Mouse (Mus musculus) erythroblast, embryonic 14.5 days (primary cell): ENCODE measurements around the gene Zfp553.

Experiments
- GATA1 ChIP-seq: IDR thresholded peaks from 2 replicates; pipeline ENCODE4 v1.6.1; 2012; ENCODE audit warnings: low read length, inconsistent platforms, mixed read lengths
- TAL1 ChIP-seq: IDR thresholded peaks from 3 replicates; pipeline ENCODE4 v1.6.1; 2012; ENCODE audit warnings: low read length, inconsistent platforms, mixed read lengths

DNA sequence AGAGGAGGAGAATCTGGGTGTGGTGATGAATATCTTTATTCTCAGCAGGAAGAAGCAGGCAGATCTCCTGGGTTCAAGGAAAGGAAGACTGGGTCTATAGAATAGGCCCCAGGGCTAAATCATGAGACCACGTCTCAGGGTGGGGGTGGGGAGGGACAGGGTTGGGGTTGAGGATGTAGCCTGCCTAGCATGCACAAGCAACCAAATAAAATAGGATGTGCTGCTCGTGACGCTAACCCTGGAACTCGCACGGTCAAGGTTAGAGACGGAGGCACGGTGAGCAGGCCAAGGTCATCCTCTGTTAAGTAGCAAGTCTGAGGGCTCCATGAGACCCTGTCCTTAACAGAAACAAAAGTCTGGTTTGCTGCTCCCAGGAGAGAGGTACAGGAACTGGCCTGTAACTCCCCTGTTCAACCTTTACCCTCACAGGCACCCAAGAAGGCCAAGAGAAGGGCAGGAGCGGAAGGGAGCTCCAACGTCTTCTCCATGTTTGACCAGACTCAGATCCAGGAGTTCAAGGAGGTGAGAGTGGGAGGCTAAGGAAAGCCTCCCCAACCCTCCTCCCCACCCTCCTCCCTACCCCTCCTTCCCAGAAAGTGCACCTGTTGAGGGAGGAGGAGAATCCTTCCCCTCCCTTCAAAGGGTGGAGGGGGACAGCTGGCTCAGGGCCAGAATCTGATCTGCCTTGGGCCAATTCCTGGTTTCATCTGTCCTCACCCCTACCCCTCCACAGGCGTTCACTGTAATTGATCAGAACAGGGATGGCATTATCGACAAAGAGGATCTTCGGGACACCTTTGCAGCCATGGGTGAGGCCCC lies 20.2 kb upstream of the Zfp553 start:
- TF ChIP-seq GATA1 (no peak), TAL1 (no peak)
